22 mouse cellular contexts compared by ENCODE assay signal in the genomic region with DNA sequence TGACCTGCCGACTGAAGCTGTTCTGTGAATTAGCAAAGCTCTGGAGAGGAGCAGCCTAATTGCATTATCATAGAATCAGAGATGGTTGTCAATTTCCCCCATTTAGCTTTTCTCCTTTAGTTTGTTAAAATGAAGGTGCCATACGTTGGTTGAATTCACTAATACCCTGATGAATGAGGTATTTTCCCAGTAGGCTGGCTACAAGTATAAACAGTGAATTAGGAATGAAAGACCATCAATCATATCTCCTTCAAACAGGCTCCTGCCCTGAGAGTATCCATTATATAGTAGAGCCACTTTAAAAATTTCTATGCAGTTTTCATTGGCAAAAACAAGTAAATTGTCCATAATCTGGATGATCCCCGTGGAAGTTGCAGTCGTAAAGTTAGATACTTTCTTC. TPM values are rescaled to one million over a fixed set of nuclear protein-coding genes. Genes with fewer than 3 reads are reported as not detected.
"Had no signal": no experiment of that assay in that cellular context is flagged by ENCODE, and none has a peak within 500 bp of the region (broad histone marks: within the 10 kb centered on the region; RNA-seq: fewer than 3 reads in every experiment).

No protein-coding gene starts in this region.

- H3K4me3 ChIP-seq: liver, embryonic 13.5 days; liver, embryonic 15.5 days; lung, embryonic 15.5 days; myocyte; neural tube, embryonic 13.5 days; neural tube, embryonic 15.5 days had no signal

- H3K9ac ChIP-seq: liver, embryonic 13.5 days; liver, embryonic 15.5 days; liver, postnatal 0 days; lung, embryonic 15.5 days; neural tube, embryonic 13.5 days; neural tube, embryonic 15.5 days had no signal

- H3K4me1 ChIP-seq: liver, embryonic 13.5 days; liver, embryonic 15.5 days; neural tube, embryonic 15.5 days had no signal

- H3K9me3 ChIP-seq: liver, embryonic 13.5 days; liver, embryonic 15.5 days; lung, embryonic 15.5 days; neural tube, embryonic 13.5 days; neural tube, embryonic 15.5 days had no signal

- H3K27ac ChIP-seq: liver, embryonic 13.5 days; liver, embryonic 15.5 days; lung, embryonic 15.5 days; neural tube, embryonic 15.5 days had no signal

- ATAC-seq: liver, postnatal 0 days; lung, postnatal 0 days had no signal

- H3K36me3 ChIP-seq: liver, embryonic 13.5 days; liver, embryonic 15.5 days; lung, embryonic 15.5 days; neural tube, embryonic 13.5 days; neural tube, embryonic 15.5 days had no signal

- H3K27me3 ChIP-seq: liver, embryonic 13.5 days; liver, embryonic 15.5 days; lung, embryonic 15.5 days; neural tube, embryonic 13.5 days; neural tube, embryonic 15.5 days had no signal

- H3K4me2 ChIP-seq: liver, embryonic 13.5 days; liver, embryonic 15.5 days; lung, embryonic 15.5 days; midbrain, embryonic 11.5 days; neural tube, embryonic 13.5 days; neural tube, embryonic 15.5 days had no signal

- DNase-seq: liver, embryonic 13.5 days; liver, postnatal 0 days; lung, adult 2 months; lung, postnatal 14 days; lung, postnatal 36 days; retina, postnatal 1 day; right cerebral cortex, adult 18-20 months; right cerebral cortex, postnatal 25 days; right cerebral cortex, postnatal 4 days; spleen, adult 18-20 months; thymus, adult 18-20 months; thymus, postnatal 14 days; thymus, postnatal 36 days had no signal

RNA-seq across cellular contexts. Expression of a gene that starts 50.0 kb away (rescaled TPM):
- total RNA-seq: megakaryocyte, adult 5-6 weeks; megakaryocyte-erythroid progenitor cell, adult 5-6 weeks had no signal
